Mouse (Mus musculus) heart, embryonic 14.5 days (tissue): ENCODE measurements around the gene Slc7a11. TPM values are rescaled to one million over a fixed set of nuclear protein-coding genes. Genes with fewer than 3 reads are reported as not detected.
A peak's percentile ranks its signal among the peaks of the same experiment; 100 is the strongest.

Experiments
- ATAC-seq: fragments of 200-750 bp; cut with Nextera tagmentation; 2 replicates; pipeline ENCODE4 v1.8.0; 2017; ENCODE audit warnings: low read depth, moderate TSS enrichment; ENCODE audit not compliant: insufficient number of reproducible peaks, insufficient read depth, low FRiP score
- H3K27ac ChIP-seq, 2 experiments: fragments of 200-500 bp in 1 of 2; fragments of 300-500 bp in 1 of 2; sonication (generic) in 1 of 2; replicated peaks in 1 of 2; 2 replicates each; pipeline ENCODE4 v1.5.1; 2012 to 2014; ENCODE audit warnings: low read depth in 2 of 2, low read length in 2 of 2, control low read depth in 1 of 2, mild to moderate bottlenecking in 1 of 2, mixed read lengths in 1 of 2; ENCODE audit not compliant: control insufficient read depth in 1 of 2, insufficient read depth in 1 of 2
- H3K27me3 ChIP-seq: fragments of 300-500 bp; sonication (generic); 2 replicates; pipeline ENCODE4 v1.6.1; 2014; ENCODE audit warnings: mild to moderate bottlenecking, low read length, control low read depth; ENCODE audit not compliant: control insufficient read depth, insufficient read depth
- H3K36me3 ChIP-seq: fragments of 300-500 bp; sonication (generic); 2 replicates; pipeline ENCODE4 v1.6.1; 2014; ENCODE audit warnings: mild to moderate bottlenecking, control low read depth, low read length, mixed read lengths; ENCODE audit not compliant: control insufficient read depth, insufficient read depth
- H3K4me1 ChIP-seq, 2 experiments: fragments of 200-500 bp in 1 of 2; fragments of 300-500 bp in 1 of 2; sonication (generic) in 1 of 2; 2 replicates each; pipeline ENCODE4 v1.6.1; 2012 to 2014; ENCODE audit warnings: low read length in 2 of 2, control low read depth in 1 of 2, mixed read lengths in 1 of 2; ENCODE audit not compliant: control insufficient read depth in 2 of 2, insufficient read depth in 2 of 2
- H3K4me2 ChIP-seq: fragments of 300-500 bp; sonication (generic); 2 replicates; pipeline ENCODE4 v1.6.1; 2014; ENCODE audit warnings: mild to moderate bottlenecking, low read length
- H3K4me3 ChIP-seq, 2 experiments: fragments of 200-500 bp in 1 of 2; fragments of 300-500 bp in 1 of 2; sonication (generic) in 1 of 2; 2 replicates each; pipeline ENCODE4 v1.5.1; 2012 to 2014; ENCODE audit warnings: low read length in 2 of 2, mild to moderate bottlenecking in 2 of 2, control low read depth in 1 of 2, low read depth in 1 of 2, moderate library complexity in 1 of 2; ENCODE audit not compliant: control insufficient read depth in 1 of 2, insufficient read depth in 1 of 2
- H3K9ac ChIP-seq: fragments of 300-500 bp; sonication (generic); 2 replicates; pipeline ENCODE4 v1.6.1; 2014; ENCODE audit warnings: mild to moderate bottlenecking, low read length
- H3K9me3 ChIP-seq: fragments of 300-500 bp; sonication (generic); 2 replicates; pipeline ENCODE4 v1.6.1; 2016; ENCODE audit warnings: low read length, control low read depth; ENCODE audit not compliant: control insufficient read depth
- WGBS: fragments of 180-500 bp; shearing (Covaris S2); extraction: QIAGEN DNeasy Blood & Tissue Kit; methylation state at CpG from one replicate; pipeline ENCODE4 v1.1.7; 2014; 5-methylcytosine and 5-hydroxymethylcytosine counted together
- polyA plus RNA-seq: library from polyadenylated mRNA; unstranded; fragments of >200 nt; fragmentation: Nextera tagmentation; extraction: Ambion mirVana; gene quantifications from 2 replicates; pipeline ENCODE4 v1.2.1, GENCODE M21; 2014

Slc7a11 gene
- polyA plus RNA-seq, 1 experiment from 2014 or later = 0.16 TPM

DNA sequence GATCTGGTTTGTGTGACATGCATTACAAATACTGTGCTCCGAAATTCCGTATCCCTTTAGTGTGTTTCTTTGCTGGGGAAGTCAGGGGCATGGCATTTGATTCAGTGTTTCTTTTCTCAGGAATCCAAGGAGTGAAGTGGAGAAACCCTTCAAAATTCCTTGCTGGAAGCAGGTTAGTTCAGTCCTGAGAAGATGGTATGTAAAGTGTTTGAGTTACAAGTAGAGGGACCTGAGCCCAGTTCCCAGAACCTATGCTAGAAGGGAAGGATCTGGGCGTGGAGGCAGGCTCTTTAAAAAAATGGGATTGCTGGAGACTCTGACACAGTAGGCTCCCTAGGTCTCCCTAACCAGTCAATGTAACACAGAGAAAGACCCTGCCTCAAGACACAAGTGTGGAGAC is 572.6 kb downstream of the Slc7a11 start:
- Histone ChIP-seq H3K4me2 (no peak overlapping the region), H3K9me3 (no peaks in the 10 kb centered on the region), H3K27ac (no peak overlapping the region), H3K36me3 (no peaks in the 10 kb centered on the region), H3K4me3 (no peak overlapping the region), H3K4me1 (peaks cover 4 to 10% of the 10 kb centered on the region in 2 experiments; a peak in 3 of 4 replicates), H3K9ac (no peak overlapping the region), H3K27me3 (no peaks in the 10 kb centered on the region)
- WGBS = 91% methylated on average over 3 of the region's 3 CpGs
- ATAC-seq = no peak

DNA sequence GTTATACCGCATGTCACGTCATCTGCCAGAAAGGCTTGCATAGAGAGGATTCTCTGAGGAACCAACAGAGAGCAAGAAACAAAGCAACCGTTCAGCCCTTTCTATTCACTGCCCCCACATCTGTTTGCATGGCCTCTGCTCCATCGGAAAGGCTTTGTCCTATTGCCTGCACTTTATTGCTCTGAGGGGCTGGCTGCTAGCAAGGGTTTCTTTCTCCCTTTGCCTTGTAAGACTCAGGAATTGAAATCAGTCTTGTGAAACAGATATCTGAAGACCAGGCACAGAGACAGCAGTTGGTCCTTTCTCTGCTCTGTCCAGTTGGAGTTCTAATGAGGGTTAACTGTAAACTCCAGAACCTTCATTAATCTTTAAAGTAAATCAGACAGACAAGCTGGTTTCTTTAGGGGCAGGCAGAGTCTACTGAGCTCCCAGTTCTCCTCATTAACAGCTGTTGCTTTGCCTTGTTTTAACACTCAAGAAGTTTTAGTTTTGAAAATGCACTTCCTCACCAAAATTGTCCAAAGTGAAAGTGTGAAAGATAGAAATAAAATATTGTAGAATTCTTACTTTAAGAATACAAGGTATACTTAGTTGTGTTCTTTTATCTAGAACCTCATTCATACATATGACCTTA is 575.3 kb downstream of the Slc7a11 start:
- ATAC-seq = no peak
- Histone ChIP-seq H3K9me3 (no peaks in the 10 kb centered on the region), H3K9ac (no peak overlapping the region), H3K27me3 (no peaks in the 10 kb centered on the region), H3K27ac (no peak overlapping the region), H3K4me1 (peaks cover 4 to 13% of the 10 kb centered on the region in 2 experiments; a peak in 3 of 4 replicates), H3K4me3 (no peak overlapping the region), H3K4me2 (no peak overlapping the region), H3K36me3 (no peaks in the 10 kb centered on the region)
- 60% methylated on average over 4 of the region's 4 CpGs for WGBS

DNA sequence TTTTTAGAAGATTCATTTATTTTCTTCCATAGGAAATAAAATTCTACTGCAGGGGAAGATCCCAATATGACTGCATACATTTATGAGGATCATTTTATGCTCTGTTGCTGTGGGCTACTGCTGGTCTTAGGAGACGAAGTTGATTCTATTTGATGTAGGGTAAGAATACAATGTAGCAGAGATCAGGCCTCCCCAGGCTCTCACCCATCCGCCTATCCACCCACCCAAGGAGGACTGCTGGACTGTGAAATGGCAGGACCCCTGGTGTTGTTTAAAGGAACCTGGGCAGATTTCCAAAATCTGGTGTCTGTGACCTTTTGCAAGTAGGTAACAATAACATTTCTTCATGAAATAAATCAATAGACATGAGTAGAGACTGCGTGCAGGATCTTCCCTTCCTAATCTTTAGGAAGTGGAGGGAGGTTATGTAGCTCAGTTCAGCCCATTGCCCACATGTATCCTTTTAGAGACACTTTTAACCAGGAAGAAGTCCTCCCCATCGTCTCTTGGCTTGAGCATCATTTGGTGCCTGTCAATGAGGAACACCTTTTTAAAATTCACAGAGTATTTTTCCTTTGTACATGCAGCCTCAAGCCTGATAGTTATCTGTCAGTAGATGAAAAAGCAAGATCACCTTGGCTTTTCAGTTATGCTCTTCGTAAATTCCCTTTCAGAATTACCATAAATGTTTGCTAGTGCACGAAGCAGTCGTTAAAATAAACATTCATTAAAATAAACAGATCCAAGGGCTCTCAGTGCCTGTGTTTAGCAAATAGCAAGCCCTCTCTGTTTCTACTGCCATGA is 576.1 kb downstream of the Slc7a11 start:
- no peaks in the 10 kb centered on the region for H3K27me3 ChIP-seq
- no peak overlapping the region for H3K27ac ChIP-seq
- no peak overlapping the region for H3K4me2 ChIP-seq
- 70% methylated on average over 7 of the region's 7 CpGs for WGBS
- H3K9me3 ChIP-seq = no peaks in the 10 kb centered on the region
- no peaks in the 10 kb centered on the region for H3K36me3 ChIP-seq
- H3K4me1 ChIP-seq = peaks cover 4 to 13% of the 10 kb centered on the region in 2 experiments; a peak in 3 of 4 replicates
- H3K4me3 ChIP-seq = no peak overlapping the region
- ATAC-seq = no peak
- no peak overlapping the region for H3K9ac ChIP-seq

DNA sequence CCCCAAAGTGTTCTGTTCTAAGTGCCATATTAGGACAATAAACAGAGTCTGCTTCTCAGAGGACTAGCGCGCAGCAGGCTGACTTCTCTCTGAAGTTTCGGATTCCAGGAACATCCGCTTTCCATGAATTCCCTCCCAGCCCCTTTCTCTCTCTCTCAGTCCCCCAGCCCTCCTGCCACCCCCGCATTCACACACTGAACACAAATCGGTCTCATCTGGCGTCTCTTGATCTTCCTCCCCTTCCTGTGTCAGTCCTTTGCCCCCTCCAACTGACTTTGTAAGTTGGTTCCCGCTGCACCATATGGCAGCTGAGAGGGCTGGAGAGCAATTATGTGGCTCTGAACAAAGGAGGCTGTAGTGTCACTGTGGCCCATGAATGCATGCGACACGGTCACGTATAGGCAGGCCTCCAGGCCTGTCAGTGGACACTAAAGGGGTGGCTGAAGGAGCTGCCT is 577.3 kb downstream of the Slc7a11 start:
- peak overlapping the region; percentile 21 to 23; a peak in 2 of 4 replicates for H3K4me3 ChIP-seq
- 10% methylated on average over 11 of the region's 11 CpGs for WGBS
- peak overlapping the region; percentile 63 to 73 for H3K27ac ChIP-seq
- peak overlapping the region; percentile 56 for H3K4me2 ChIP-seq
- no peaks in the 10 kb centered on the region for H3K36me3 ChIP-seq
- peaks cover 4 to 13% of the 10 kb centered on the region in 2 experiments; a peak in 3 of 4 replicates for H3K4me1 ChIP-seq
- no peaks in the 10 kb centered on the region for H3K27me3 ChIP-seq
- H3K9ac ChIP-seq = peak overlapping the region; percentile 51; the same call in 1 of the 2 replicates
- no peaks in the 10 kb centered on the region for H3K9me3 ChIP-seq
- ATAC-seq = 0 out of 2 replicates have a peak, but pooled peaks have one; percentile 54

DNA sequence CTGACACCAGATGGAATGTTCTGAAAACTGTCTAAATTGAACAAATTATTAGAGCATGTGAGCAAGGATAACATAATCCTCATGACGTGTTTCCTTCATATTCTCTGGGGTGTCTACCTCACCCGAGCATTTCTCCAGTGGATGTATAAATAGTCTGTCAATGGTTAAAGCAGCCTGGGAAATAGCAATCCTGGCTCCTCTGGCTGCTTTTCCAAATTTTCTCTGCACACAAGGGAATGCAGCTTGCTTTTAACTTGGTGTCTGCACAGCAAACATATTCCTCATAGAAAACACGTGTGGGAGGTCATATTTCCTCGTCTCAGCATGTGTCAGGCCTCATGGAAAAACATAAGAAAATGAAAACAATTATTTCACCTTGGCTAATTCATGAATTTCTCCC is 586.6 kb downstream of the Slc7a11 start:
- Histone ChIP-seq H3K36me3 (no peaks in the 10 kb centered on the region), H3K4me3 (no peak overlapping the region), H3K27me3 (no peaks in the 10 kb centered on the region), H3K27ac (no peak overlapping the region), H3K4me2 (no peak overlapping the region), H3K9ac (no peak overlapping the region), H3K9me3 (no peaks in the 10 kb centered on the region), H3K4me1 (no peaks in the 10 kb centered on the region)
- 47% methylated on average over 4 of the region's 4 CpGs for WGBS
- no peak for ATAC-seq

DNA sequence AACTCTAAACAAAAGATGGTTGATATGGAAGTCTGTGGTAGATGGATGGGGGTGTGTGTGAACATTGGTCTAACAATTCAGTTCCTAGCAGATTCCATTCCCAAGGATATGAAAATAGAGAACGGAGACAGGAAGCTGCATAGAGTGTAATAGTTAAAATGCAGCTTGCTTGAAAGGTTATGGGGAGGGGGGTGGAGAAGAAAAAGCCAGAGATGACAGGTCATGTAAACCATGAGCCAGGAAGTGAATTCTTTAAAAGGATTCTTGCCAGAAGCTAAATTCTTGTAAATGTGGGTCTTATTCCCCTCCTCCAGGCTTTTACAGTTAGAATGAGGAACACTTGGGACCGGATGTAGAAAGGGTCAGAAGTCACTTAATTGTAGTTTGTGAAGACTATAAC is 589.1 kb downstream of the Slc7a11 start:
- ATAC-seq = no peak
- WGBS = 74% methylated on average over 2 of the region's 2 CpGs

DNA sequence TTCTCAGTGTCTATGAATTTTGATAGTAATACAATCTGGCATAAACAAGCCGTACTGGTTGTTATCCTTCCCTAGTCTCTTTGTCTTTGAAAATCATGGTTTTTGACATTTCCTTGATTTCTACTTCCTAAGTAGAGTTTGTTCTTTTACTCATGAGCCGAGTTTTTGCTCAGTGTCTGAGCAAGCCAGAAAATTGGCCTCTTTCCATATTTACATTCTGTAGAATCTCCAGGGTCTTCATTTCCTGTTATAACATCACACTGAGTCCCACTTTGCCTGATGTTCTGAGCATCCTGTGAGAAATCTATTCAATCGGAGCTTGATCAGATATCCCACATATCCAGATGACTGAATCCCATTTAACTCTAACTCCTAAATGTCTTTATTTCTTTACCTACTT is 600.4 kb downstream of the Slc7a11 start:
- Histone ChIP-seq H3K27ac (no peak overlapping the region), H3K36me3 (no peaks in the 10 kb centered on the region), H3K4me1 (no peaks in the 10 kb centered on the region), H3K9ac (no peak overlapping the region), H3K27me3 (no peaks in the 10 kb centered on the region), H3K4me2 (no peak overlapping the region), H3K4me3 (no peak overlapping the region), H3K9me3 (no peaks in the 10 kb centered on the region)
- ATAC-seq = no peak
- 59% methylated on average over 3 of the region's 3 CpGs for WGBS

More for the DNA sequence above, 589.1 kb downstream of the Slc7a11 start:
- H3K4me3 ChIP-seq = no peak overlapping the region
- H3K9me3 ChIP-seq = no peaks in the 10 kb centered on the region
- H3K4me1 ChIP-seq = no peaks in the 10 kb centered on the region
- no peak overlapping the region for H3K9ac ChIP-seq
- H3K36me3 ChIP-seq = no peaks in the 10 kb centered on the region
- H3K4me2 ChIP-seq = no peak overlapping the region
- H3K27ac ChIP-seq = no peak overlapping the region
- H3K27me3 ChIP-seq = no peaks in the 10 kb centered on the region
